Mouse (Mus musculus) hindbrain, postnatal 0 days (tissue): ENCODE measurements around the gene Prdm1. TPM values are rescaled to one million over a fixed set of nuclear protein-coding genes. Genes with fewer than 3 reads are reported as not detected.

Experiments used
- ATAC-seq: fragments of 200-750 bp; cut with Nextera tagmentation; 2 replicates; pipeline ENCODE4 v1.8.0; 2017; ENCODE audit warnings: mild to moderate bottlenecking, moderate TSS enrichment, moderate library complexity
- DNase-seq: peaks from one replicate; pipeline ENCODE4 v3.0.0-alpha.2; 2015; ENCODE audit warnings: low spot score
- H3K27ac ChIP-seq: fragments of 300-500 bp; sonication (generic); 2 replicates; pipeline ENCODE4 v1.5.1; 2014; ENCODE audit warnings: mild to moderate bottlenecking
- H3K27me3 ChIP-seq: fragments of 300-500 bp; sonication (generic); 2 replicates; pipeline ENCODE4 v1.6.1; 2014; ENCODE audit warnings: low read length, mixed read lengths; ENCODE audit not compliant: insufficient read depth
- H3K36me3 ChIP-seq: fragments of 300-500 bp; sonication (generic); 2 replicates; pipeline ENCODE4 v1.6.1; 2014; ENCODE audit warnings: low read length, mixed read lengths; ENCODE audit not compliant: insufficient read depth
- H3K4me1 ChIP-seq: fragments of 300-500 bp; sonication (generic); 2 replicates; pipeline ENCODE4 v1.6.1; 2014; ENCODE audit warnings: antibody characterized with exemption, low read length, mixed read lengths; ENCODE audit not compliant: insufficient read depth
- H3K4me2 ChIP-seq: fragments of 300-500 bp; sonication (generic); 2 replicates; pipeline ENCODE4 v1.6.1; 2014; ENCODE audit warnings: low read depth, mild to moderate bottlenecking, low read length, moderate library complexity, mixed read lengths
- H3K4me3 ChIP-seq: fragments of 300-500 bp; sonication (generic); 2 replicates; pipeline ENCODE4 v1.5.1; 2014; ENCODE audit warnings: low read length
- H3K9ac ChIP-seq: fragments of 300-500 bp; sonication (generic); replicated peaks from 2 replicates; pipeline ENCODE4 v1.6.1; 2014; ENCODE audit warnings: mild to moderate bottlenecking, low read length, moderate library complexity, mixed read lengths
- H3K9me3 ChIP-seq: fragments of 300-500 bp; sonication (generic); 2 replicates; pipeline ENCODE4 v1.6.1; 2016; ENCODE audit warnings: low read length, mixed read lengths
- CTCF ChIP-seq: IDR thresholded peaks from 2 replicates; pipeline ENCODE4 v1.5.1; 2016; ENCODE audit warnings: antibody characterized with exemption, control low read depth, low read depth
- WGBS: fragments of 180-500 bp; shearing (Covaris S2); extraction: QIAGEN DNeasy Blood & Tissue Kit; methylation state at CpG from one replicate; pipeline ENCODE4 v1.1.7; 2014; 5-methylcytosine and 5-hydroxymethylcytosine counted together
- polyA plus RNA-seq: library from polyadenylated mRNA; unstranded; fragments of >200 nt; fragmentation: Nextera tagmentation; extraction: Ambion mirVana; gene quantifications from 2 replicates; pipeline ENCODE4 v1.2.1, GENCODE M21; 2015
- total RNA-seq: library from RNA; depleted of rRNA; stranded (reverse); fragments of >200 nt; gene quantifications from 2 replicates; pipeline ENCODE4 v1.2.3, GENCODE M21; 2014

Prdm1 gene
- total and polyA plus RNA-seq, 2 experiments from 2014 or later: 0.44 to 0.63 TPM

DNA sequence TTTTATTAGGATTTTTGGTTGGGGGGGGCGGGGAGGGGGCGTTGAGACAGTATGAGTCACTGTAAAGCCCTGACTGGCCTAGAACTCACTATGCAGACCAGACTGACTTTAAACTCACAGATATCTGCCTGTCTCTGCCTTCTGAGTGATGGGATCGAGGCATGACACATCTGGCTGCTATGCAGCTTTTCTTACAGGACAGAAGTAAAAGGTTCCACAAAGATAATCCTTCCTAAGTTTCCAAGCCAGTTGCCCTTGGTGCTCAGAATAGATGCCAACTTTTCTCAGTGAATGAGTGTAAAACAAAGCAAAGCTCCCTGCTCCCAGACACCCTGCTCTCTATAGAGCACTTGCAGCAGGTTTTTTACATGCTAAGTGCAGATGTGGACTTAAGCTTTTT lies 112.7 kb downstream of the Prdm1 start:
- Histone ChIP-seq H3K36me3 (no peaks in the 10 kb centered on the region), H3K4me1 (no peaks in the 10 kb centered on the region), H3K27ac (no peak overlapping the region), H3K9me3 (no peaks in the 10 kb centered on the region), H3K4me2 (no peak overlapping the region), H3K9ac (no peak overlapping the region), H3K27me3 (no peaks in the 10 kb centered on the region), H3K4me3 (no peak overlapping the region)
- no peak for TF ChIP-seq CTCF
- ATAC-seq (no peak), DNase-seq (no peak)
- WGBS: 80% methylated on average over 3 of the region's 3 CpGs

- TF ChIP-seq CTCF: no peak
Measured at GRCm38 (mm10) chr10:44409958-44410357, 118.3 kb downstream of the Prdm1 start.

DNA sequence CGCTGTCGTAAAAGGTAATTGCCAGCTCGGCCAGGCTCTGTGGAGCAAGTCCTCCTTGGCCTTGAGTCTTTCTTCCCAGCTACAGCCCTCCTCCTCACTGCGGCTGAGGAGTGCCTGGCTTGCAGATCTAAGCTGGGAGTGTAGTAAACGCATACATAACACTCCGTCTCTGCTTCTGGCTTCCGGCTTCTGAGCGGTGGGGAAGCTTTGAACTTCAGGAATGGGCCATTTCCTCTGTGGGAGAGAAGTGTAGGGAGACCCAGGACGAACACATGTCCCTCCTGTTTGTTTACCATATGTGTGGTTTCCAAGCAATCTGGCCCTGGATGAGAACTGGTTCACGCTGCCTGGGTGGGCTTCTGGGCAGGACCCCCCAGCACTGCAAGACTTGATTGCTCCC lies 119.2 kb downstream of the Prdm1 start:
- WGBS: 85% methylated on average over 10 of the region's 10 CpGs
- no peak for ATAC-seq

More at GRCm38 (mm10) chr10:44409958-44410357, 118.3 kb downstream of the Prdm1 start:
- 70% methylated on average over 11 of the region's 11 CpGs for WGBS
- DNase-seq (no peak), ATAC-seq (no peak)
- Histone ChIP-seq H3K36me3 (no peaks in the 10 kb centered on the region), H3K4me2 (no peak overlapping the region), H3K9ac (no peak overlapping the region), H3K4me3 (no peak overlapping the region), H3K9me3 (peaks cover 3% of the 10 kb centered on the region; the same call in 1 of the 2 replicates), H3K27ac (no peak overlapping the region), H3K27me3 (no peaks in the 10 kb centered on the region), H3K4me1 (no peaks in the 10 kb centered on the region)

GRCm38 (mm10) chr10:44403415-44403814 lies 124.9 kb downstream of the Prdm1 start:
- no peak overlapping the region for H3K27ac ChIP-seq
- ATAC-seq: no peak
- TF ChIP-seq CTCF: no peak

More for the DNA sequence above, 119.2 kb downstream of the Prdm1 start:
- Histone ChIP-seq H3K4me2 (no peak overlapping the region), H3K27me3 (no peaks in the 10 kb centered on the region), H3K9me3 (peaks cover 3% of the 10 kb centered on the region; the same call in 1 of the 2 replicates), H3K27ac (no peak overlapping the region), H3K9ac (no peak overlapping the region), H3K4me1 (no peaks in the 10 kb centered on the region), H3K4me3 (no peak overlapping the region), H3K36me3 (no peaks in the 10 kb centered on the region)
- DNase-seq: no peak
- TF ChIP-seq CTCF: no peak

GRCm38 (mm10) chr10:44401600-44401999 lies 126.7 kb downstream of the Prdm1 start:
- 77% methylated on average over 10 of the region's 10 CpGs for WGBS
- Histone ChIP-seq H3K9me3 (no peaks in the 10 kb centered on the region), H3K36me3 (no peaks in the 10 kb centered on the region), H3K9ac (no peak overlapping the region), H3K27me3 (no peaks in the 10 kb centered on the region), H3K27ac (no peak overlapping the region), H3K4me3 (no peak overlapping the region), H3K4me2 (no peak overlapping the region), H3K4me1 (no peaks in the 10 kb centered on the region)
- TF ChIP-seq CTCF: no peak
- ATAC-seq (no peak), DNase-seq (no peak)

More at GRCm38 (mm10) chr10:44403415-44403814, 124.9 kb downstream of the Prdm1 start:
- H3K9ac ChIP-seq: no peak overlapping the region
- no peak overlapping the region for H3K4me2 ChIP-seq
- 78% methylated on average over 7 of the region's 7 CpGs for WGBS
- no peaks in the 10 kb centered on the region for H3K36me3 ChIP-seq
- no peak for DNase-seq
- peaks cover 3% of the 10 kb centered on the region; the same call in 1 of the 2 replicates for H3K9me3 ChIP-seq
- no peaks in the 10 kb centered on the region for H3K27me3 ChIP-seq
- no peaks in the 10 kb centered on the region for H3K4me1 ChIP-seq
- H3K4me3 ChIP-seq: no peak overlapping the region

- Histone ChIP-seq H3K4me1 (no peaks in the 10 kb centered on the region), H3K9ac (no peak overlapping the region), H3K27ac (no peak overlapping the region), H3K27me3 (no peaks in the 10 kb centered on the region), H3K9me3 (no peaks in the 10 kb centered on the region), H3K4me3 (no peak overlapping the region), H3K4me2 (no peak overlapping the region), H3K36me3 (no peaks in the 10 kb centered on the region)
- ATAC-seq (no peak), DNase-seq (no peak)
- WGBS: 67% methylated on average over 13 of the region's 13 CpGs
- no peak for TF ChIP-seq CTCF
Measured at GRCm38 (mm10) chr10:44400602-44401001, 127.7 kb downstream of the Prdm1 start.

DNA sequence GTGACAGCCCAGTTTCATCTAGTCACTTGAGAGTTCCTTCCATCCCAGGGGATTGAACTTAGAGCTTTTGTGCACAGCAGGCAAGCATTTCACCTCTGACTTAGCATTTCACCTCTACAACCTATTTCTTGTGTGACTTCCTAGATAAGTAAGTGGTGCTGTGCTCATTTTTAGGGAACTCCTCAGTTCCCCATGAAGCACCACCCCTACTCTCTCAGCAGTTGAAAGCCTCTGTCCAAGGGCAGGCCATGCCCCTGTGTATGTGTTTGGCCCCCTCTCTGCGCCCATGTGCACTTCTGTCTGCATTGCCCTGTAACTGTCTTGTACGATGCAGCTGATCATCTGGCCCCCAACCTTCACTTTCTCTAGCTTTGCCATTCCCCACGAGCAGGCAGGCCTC lies 128.2 kb downstream of the Prdm1 start:
- H3K9me3 ChIP-seq: no peaks in the 10 kb centered on the region
- no peak overlapping the region for H3K4me3 ChIP-seq
- DNase-seq (no peak), ATAC-seq (no peak)
- no peak overlapping the region for H3K4me2 ChIP-seq
- H3K9ac ChIP-seq: no peak overlapping the region
- no peaks in the 10 kb centered on the region for H3K27me3 ChIP-seq
- no peaks in the 10 kb centered on the region for H3K36me3 ChIP-seq
- no peak overlapping the region for H3K27ac ChIP-seq
- no peak for TF ChIP-seq CTCF
- 57% methylated on average over 3 of the region's 3 CpGs for WGBS
- H3K4me1 ChIP-seq: no peaks in the 10 kb centered on the region
